Mouse (Mus musculus): Measurements from ENCODE around the gene Chrna1.

The Chrna1 gene

DNA sequence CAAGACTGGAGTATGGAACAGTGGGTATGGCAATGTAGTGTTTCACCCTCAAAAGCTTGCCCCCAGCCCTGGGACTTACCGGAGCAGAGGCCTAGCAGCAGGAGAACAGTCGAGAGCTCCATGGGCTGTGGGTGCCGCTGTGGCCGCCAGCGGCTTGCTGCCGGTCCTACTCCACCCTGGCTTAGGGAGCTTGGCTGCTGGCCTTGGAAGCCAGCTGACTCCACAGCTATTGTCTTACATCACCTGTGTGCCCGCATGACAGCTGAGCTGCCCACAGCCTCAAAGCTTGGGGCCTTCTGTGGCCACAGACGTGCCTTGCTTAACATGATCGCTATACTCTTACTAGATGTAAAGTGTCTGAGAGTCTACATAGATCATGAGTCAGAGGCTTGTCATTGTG, at the start of gene Chrna1:
Gene Chrna1 (minus strand): TSS at position 173 of the 400 bp plus-strand sequence.
- DNase-seq = no peak

DNA sequence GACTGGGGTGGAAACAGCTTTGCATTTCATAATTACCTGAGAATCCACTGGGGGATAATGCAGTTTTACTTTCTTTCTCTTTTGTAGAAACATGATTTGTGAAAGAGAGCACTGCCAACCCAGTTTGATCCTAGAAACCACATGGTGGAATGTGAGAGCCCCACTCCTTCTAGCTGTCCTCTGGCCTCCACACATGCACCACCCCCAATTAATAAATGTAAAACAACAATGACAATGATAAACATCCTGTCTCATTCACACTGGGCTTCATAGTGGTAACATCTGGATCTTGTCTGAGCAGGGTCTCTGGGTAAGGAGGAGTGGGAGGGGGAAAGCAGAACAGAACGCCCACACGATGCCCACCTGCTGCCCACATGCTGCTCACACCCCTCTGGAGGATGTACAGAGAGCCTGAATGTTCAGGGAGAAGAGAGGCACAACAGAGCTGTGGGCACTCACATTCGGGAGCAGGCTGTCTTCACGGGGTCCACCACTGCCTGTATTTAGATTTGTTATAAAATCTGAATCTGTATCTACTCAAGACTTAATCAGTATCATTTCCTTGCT, 38.4 kb upstream of the Chrna1 start:
- no peak for DNase-seq

DNA sequence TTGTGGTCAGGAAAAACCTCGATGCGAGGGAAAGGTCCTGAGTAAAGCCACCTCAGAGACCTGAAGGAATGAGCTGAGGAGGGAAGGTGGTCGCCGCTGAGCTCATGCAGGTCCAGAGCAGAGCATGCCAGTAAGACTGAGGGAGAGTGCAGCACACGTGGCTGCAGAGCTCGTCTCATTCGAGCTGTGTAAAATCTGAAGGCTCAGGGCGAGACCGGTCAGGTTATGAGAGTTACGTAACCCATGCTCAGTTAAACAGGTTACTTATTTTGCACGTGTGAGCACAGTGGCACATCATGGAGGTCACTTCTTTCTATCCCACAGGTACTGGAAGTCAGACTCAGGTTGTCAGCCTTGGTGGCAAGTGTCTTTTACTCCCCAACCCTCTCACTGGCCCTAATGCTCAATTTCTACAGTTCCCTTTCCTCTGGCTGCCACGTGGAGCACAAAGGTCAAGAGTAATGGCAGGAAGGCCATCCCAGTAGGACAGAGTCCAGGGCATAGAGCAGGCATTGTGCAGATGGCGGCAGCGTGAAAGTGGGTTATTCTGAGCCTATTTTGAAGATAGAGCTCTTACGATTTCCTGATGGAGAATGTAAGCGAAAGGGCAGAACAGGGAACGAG, 36.4 kb upstream of the Chrna1 start:
- no peak for DNase-seq

DNA sequence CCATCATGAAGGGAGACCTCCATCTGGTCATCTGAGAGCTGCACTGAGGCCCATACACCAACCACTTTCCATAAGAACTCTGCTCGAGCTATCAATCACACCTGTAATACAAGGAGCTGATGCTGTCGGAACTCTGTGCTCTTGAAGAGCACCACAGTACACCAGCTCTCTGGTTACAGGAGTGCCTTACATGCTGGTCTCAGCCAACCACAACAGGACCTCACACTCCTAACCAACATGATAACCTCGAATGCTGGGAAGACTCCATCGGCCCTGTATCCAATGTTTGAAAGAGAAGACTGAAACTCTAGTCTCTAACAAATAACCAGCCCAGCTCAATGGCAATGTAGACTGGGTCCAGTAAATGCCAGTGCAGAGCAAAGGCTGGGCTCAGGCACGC, 35.3 kb upstream of the Chrna1 start:
- DNase-seq = no peak

DNA sequence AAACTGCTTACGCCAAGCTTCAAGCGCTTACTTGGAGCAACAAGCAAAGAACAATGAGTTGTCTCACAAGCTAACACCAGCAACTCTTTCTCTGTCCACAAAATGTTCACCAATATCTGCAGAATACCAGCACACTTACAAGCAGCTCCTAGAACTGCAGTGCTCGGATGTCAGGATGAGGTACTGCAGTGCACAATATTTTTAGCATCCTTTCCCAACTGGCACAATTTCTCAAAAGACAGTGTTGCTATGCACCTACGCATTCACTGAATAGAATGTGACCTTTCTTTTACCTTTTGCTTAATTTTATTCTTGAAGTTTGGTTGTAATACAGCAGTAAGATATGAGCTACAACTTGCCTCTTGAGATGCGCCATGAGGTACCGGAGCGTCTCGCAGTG, 34.2 kb upstream of the Chrna1 start:
- no peak for DNase-seq

DNA sequence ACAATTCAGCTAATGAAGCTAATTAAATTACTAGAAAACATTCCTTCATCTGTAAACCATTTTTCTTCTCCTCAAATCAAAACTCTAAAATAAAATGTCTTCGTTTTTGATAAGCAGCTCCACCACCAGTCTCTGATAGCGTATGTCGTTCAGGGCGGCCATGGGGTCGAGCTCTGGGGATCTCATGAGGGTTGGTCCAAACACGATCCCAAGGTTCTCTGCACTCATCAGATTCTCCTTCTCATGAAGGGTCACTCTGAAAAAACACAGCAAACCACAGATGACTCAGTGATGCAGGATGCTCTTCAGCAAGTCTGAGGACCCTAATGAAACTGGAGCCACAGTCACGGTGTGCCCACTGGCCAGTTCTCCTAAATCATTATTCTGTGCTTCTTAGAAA, 32.8 kb upstream of the Chrna1 start:
- no peak for DNase-seq

DNA sequence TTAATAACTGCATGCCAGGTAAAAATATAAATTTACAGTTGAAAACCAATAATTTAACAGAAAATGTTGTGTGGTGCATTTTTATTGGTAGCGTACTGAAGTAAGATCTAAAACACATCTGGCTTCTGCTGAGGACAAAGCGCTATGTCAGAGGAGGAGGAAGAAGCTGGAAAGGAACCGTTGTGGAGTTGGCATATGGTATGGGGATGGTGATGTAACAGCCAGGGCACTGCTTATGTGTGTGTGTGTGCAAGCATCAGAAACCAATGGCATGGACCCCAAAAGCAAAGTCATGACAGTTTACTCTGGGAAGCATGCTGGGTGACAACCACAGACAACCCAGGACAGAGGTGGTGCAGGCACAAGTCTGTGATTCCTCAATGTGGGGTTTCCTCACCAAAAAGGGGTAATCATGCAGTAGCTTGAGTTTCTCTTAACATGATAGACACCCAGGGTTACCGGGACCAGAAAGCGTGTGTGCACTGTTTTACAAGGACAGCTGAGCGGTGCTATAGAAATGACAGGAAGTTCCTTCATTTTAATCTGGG, 32.3 kb upstream of the Chrna1 start:
- no peak for DNase-seq

DNA sequence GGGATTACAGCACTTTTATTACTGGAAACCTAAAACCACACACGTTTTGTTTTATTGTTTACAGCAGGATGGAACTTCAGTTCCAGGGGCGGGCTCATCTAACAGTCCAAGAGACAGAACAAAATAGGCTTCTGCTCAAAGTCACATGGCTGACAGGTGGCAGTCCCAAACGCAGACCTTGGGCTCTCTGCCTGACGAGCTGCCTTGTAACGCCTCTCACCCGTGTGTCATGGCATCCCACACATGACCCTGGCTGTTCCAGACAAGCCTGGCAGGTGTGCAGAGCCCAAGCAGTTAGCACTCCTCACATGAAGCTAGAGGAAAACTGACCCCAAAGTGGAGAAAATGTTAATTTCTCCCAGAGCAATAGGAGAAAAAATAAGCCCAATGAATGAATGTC, 31.7 kb upstream of the Chrna1 start:
- DNase-seq = no peak

DNA sequence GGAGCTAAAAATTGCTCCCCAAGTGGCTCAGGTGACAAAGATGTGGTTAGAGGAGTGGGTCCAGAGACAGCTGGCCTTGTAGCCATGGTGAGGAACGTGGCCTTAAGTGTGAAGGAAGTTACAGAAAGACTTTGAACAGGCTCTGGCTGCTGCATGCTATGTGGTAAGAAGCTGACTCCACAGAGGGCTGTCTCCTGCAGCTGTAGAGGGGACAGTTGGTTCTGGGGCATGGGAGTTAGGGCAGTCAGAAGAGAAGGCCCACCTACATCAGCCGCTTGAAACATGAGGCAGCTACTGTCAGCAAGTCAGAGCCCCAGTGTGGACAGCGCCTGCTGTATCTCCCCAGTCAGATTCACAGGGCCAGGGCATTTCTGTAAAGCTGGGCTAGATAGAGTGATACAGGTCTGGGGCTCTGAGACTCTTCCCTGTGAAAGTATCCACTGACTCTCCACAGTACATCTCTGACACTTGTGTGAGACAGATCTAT, 29.6 kb upstream of the Chrna1 start:
- DNase-seq = no peak

DNA sequence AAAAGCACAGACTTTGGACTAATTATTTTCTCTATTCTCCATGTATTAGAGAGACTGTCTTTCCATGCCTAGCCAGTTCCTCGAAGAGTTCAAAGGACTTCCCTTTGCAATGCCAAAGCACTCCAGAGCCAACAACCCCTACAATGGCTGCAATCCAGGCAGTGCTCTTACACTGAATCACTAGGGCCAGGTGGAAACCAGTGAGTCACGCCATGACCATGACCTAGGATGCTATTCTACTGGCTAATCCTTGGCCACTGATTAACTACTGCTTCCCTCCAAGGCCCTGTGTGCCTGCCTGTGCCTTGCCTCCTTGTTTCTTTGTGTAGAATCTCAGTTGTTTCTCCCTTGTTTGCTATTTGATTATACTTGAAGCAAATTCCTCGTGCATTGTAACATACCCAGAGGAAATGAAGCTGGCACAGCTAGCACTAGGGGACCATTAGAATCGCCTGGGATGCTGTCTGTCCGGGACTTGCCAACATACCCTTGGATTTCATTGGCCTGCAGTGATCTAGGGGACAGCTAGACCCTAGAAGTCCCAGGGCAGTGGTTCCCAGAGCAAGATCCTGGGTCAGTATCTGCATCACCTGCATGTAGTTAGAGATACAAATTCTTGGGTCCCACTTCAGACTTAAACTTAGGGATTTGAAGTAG, 29.1 kb upstream of the Chrna1 start:
- no peak for DNase-seq

DNA sequence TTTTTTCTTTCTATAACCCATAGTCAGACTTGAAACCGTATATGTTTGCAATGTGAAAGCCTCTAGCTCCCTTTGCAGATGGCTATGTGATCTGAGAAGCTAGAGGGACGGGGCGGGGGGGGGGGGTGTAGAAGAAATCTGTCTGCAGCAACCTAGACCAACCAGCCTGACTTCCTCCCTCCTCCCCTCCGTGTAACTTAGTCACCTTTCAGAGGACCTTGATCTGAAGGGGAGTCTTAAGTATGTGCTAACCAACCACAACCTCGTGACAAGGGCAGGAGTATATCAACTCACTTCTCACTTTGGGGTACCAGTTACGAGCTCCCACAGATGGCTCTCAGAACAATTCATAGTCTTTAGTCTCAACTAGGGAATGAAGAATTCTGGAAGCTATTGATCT, 28.3 kb upstream of the Chrna1 start:
- DNase-seq = no peak

DNA sequence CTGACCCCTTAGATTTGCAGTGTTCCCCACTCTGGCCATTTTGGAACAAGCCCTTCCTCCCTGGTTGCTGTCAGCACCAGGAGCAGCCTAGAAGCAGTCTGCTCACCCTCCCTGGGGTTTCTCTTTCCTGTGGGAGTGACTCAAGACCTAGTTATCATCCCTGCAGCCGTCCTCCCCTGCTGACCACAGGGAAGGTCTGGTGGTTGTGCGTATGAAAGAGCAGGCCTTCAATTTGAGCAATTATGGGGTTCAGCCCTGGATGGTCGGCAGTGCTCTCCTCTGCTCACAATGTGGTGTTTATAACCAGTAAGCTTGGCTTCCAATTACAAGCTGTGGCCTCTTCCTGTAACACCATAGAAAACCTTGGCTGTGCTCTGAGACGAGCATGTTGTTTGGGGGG, 27.5 kb upstream of the Chrna1 start:
- DNase-seq = no peak

DNA sequence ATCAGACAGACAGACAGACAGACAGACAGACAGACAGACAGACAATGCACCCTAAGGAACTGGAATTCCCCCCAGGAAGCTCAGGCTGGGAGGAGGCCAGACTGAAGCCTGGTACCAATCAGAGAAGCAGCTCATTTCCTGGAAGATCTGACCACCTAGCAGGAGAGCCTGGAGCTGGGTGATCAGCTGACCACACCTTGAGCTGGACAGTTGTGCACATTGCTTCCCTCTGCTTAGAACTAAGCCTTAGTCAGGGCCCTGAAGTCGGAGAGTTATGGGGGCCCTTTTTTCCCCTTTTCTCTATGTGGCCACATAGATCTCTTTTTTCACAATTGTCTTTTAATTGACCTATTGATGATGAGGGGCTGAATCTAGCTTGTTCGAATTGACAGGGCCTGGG, 27.0 kb upstream of the Chrna1 start:
- no peak for DNase-seq

DNA sequence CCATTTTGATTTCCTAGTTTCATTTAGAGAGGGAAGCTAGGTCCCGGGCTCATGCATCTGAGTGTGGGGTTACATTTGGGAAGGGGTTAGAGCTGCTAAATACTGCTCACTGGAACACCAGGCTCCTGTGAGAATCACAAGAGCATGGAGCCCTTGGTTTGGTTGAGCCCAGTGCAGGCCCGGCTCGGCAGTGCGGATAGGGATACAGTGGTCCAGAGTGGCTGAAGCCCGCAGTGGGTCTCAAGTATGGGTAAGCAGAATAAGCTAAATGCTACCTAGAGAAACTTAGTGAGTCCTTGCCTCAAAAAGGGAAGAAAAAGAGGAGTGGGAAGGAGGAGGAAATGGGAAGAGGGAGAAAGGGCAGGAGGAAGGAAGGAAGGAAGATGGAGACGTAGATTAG, 26.5 kb upstream of the Chrna1 start:
- DNase-seq = no peak

DNA sequence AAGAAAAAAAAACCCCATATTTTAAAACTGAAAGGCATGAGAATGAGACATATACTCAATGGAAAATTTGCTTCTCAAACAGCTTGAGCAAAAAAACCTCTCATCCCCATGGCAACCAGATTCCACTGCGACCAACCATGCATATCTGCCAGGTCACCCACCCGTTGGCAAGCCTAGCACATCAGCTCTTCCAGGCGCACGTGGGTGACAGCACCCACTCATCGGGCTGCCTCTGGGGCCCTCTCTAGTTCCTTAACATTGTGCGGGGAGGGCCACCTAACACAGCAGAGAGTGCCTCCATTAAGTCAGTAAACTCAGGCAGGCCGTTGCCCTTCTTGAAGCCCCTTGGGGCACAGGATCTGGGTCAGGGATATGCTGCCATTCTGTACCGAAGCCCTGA, 24.9 kb upstream of the Chrna1 start:
- DNase-seq = no peak

DNA sequence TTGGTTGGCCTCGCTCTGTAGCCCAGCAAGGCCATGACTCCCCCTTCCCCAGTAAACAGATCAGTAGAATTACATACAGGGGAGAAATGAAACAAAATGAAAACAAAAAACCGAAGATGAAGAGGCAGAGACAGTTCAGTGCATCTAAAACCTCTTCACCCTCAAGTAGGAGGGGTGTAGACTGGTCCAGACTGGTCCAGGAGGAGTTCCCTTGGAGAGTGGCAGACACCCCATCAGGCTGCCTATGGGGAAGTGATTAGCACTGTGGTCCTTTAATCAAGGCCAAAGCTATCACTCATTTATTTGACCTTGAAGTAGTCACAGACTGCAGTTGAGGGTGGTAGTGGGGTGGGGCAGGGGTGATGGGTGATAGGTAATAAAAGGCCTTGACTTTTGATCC, 24.4 kb upstream of the Chrna1 start:
- DNase-seq = no peak

DNA sequence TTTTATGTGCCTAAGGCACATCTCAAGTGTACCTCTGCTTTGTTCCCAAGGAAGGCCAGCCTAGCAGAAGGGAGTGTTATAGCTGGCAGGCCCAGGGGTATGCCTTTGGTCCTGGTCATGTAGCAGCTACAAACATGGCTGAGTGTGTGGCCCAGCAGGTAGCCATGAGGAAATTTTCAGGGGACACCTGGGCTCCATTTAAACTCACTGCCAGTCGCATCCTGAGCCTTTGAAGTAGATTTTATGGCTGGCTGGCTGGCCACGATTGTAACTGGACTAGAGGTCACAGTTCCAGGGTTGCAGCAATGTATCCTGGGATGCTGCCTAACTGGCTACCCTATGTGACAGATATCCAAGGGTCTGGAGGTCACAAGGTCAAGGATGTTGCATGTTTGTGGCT, 20.5 kb upstream of the Chrna1 start:
- DNase-seq = no peak

DNA sequence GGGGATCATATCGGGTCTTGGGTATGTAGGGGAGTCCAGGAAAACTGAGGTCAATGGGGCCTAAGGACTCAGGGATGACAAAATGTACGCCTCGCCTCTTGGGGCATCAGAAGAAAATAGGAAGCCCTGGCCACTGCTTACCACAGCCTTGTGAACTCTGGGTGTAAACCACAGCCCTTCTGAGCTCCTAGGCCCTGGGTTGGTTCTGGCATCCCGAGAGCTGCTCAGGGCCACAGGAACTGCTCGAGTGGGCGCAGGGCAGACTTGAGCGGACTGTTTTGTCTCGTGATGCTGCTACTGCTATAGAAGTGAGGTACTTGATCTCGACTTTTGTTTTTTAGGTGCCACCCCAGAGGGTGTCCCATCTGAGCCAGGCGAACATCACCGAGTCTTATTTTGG, 17.6 kb upstream of the Chrna1 start:
- no peak for DNase-seq

DNA sequence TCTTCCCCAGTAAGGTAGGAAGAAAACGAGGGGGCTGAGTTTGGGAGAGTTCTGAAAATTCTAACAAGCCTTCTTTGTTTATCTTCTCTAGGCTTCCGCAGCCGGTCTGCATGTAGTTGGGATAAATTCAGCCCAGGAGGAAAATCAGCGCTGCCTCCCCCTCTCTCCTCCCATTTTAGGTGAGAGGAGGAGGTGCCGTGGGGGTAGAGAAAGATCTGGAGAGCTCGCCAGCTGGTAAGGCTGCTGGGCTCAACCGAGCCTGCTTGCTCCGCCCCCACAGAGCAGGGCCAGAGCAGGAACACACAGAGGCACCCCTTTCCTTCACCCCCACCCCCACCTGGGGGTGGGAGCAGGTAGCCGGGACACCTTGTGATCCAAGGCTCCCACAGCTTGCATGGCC, 16.6 kb upstream of the Chrna1 start:
- no peak for DNase-seq

DNA sequence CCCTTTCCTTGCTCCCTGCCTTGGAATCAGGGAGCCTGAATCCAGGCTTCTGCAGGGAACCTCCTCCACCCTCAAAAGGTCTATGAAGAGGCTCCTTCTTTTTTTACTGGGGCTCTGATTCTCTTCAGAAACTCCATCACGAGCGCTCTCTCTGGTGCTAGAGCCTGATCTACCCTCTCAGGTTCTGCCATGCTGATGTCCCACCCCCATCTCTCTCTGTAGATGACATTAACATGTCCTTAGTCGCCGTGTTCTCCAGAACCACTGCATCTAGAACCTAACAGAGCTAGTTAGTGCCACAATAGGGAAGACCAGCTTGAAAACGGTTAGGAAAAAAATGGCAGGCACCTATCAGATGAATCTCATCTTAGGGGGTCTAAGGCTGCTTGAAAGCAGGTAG, 16.2 kb upstream of the Chrna1 start:
- no peak for DNase-seq

DNA sequence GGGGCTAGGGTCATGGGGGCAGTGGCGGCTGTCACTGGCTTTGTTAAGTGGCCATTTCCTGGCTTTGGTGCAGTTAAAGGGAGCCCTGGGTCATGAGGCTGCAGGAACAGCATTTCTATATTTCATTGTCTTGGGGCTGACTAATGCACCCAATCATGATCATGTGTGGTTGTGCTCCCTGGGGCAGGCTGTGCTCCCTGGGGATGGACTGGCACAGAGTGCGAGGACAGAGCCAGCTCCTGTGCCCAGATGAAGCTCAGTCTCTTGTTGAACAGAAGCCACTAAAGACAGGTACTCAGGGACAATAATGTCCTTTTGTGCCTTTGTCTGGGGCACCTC, 12.9 kb upstream of the Chrna1 start:
- no peak for DNase-seq

DNA sequence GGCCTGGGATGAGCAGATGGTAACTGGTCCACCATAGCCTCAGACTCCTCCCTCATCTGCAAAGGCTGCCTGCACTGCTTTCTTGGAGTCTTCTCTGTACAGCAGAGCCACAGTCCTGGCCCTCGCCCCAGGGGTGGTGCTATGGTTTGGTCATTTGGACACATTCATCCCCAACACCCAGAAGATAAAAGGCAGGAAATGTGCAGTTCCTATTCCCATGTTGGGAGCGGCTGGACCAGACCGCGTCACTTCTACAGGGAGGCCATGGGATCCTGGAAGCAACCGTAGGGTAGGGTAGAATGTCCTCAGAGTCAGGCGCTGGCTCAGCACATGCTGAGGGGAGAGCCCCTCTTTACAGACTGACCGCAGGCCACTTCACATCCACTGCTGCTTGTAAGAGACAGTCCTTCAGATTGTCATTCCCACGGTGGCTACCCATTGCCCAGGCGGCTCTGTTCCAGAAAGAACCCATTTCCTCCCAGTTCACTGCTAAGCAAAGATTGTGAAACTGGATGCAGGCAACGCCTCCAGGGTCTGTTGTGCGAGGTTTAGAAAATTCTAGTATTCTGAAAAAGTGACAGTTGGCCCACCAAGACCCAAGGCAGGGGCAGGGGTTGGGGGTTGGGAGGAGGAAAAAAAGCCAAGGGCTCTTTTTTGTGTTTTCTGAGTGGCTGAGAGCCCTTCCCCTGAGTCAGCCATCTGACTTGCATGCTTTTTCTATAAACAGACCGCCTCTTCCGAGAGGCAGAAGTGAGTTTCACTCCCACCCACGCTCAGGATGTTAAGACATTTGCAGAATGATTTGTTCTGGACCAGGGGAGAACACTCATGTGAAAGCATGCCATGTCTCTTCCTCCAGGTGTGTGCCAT, 12.3 kb upstream of the Chrna1 start:
- DNase-seq = no peak

DNA sequence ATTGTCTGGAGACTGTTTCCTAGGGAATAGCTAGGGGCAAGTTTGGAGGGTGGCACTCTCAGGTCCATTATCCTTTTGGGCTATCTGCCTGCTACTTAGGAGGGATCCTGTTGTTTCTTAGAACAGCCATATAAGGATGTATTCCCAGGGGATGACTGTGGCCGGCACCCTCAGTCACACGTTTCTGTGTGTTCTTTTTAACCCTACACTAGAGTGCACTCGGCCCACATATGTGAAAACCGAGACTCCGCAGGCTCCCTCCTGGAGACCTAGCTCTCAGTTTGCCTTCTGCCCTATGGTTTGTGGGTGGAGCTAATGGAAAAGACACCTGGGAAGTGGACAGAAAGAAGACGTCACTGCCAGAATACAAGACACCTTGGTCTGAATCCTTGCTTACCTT, 11.1 kb upstream of the Chrna1 start:
- DNase-seq = no peak

DNA sequence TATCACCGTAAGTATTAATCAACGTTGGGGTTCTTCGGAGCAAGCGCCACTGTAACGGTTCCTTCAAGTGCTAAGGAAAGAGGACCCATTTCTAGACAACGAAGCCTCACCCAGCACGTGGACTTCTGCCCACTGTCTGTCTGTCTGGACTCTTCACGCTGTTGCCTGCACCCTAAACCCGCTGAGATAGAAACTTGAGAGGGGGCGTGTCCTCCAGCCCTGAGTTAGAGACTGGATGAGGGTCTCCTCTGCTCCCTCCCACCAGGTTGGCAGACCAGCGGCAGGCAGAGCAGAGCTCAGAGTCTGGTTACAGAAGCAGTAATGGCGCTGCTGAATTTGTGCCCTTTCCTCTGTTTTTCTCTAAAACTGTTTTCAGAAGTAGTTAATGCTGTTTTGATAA, 10.0 kb upstream of the Chrna1 start:
- DNase-seq = peak; percentile 30
